Mouse (Mus musculus) stomach, embryonic 15.5 days (tissue): ENCODE measurements at regions not wholly inside any gene's neighbourhood (a gene's known extent, or its start where the extent isn't known, plus 50 kb on each side); places are given as distances from the start of the nearest gene placed in this dataset.
"Not testable (repeated sequence)": the region's sequence is repeated elsewhere in the genome, so short reads cannot be mapped to it uniquely, and the experiment has no call there.

Source experiments
- ATAC-seq: fragments of 200-750 bp; cut with Nextera tagmentation; 2 replicates; pipeline ENCODE4 v1.8.0; 2017; ENCODE audit warnings: low read depth, moderate number of reproducible peaks, moderate TSS enrichment; ENCODE audit not compliant: insufficient read depth, low FRiP score
- H3K27ac ChIP-seq: fragments of 300-500 bp; sonication (generic); 2 replicates; pipeline ENCODE4 v1.5.1; 2015; ENCODE audit warnings: mild to moderate bottlenecking, inconsistent platforms
- H3K27me3 ChIP-seq: fragments of 300-500 bp; sonication (generic); replicated peaks from 2 replicates; pipeline ENCODE4 v1.6.1; 2015; ENCODE audit warnings: inconsistent platforms
- H3K36me3 ChIP-seq: fragments of 300-500 bp; sonication (generic); 2 replicates; pipeline ENCODE4 v1.6.1; 2015; ENCODE audit warnings: inconsistent platforms
- H3K4me1 ChIP-seq: fragments of 300-500 bp; sonication (generic); 2 replicates; pipeline ENCODE4 v1.6.1; 2015; ENCODE audit warnings: inconsistent platforms
- H3K4me2 ChIP-seq: fragments of 300-500 bp; sonication (generic); 2 replicates; pipeline ENCODE4 v1.6.1; 2015; ENCODE audit warnings: mild to moderate bottlenecking, inconsistent platforms
- H3K4me3 ChIP-seq: fragments of 300-500 bp; sonication (generic); replicated peaks from 2 replicates; pipeline ENCODE4 v1.5.1; 2015; ENCODE audit warnings: inconsistent platforms
- H3K9ac ChIP-seq: fragments of 300-500 bp; sonication (generic); 2 replicates; pipeline ENCODE4 v1.6.1; 2015; ENCODE audit warnings: inconsistent platforms
- H3K9me3 ChIP-seq: fragments of 300-500 bp; sonication (generic); 2 replicates; pipeline ENCODE4 v1.6.1; 2016; ENCODE audit warnings: inconsistent platforms
- WGBS: fragments of 180-500 bp; shearing (Covaris S2); methylation state at CpG from one replicate; pipeline ENCODE4 v1.1.7; 2015; 5-methylcytosine and 5-hydroxymethylcytosine counted together

DNA sequence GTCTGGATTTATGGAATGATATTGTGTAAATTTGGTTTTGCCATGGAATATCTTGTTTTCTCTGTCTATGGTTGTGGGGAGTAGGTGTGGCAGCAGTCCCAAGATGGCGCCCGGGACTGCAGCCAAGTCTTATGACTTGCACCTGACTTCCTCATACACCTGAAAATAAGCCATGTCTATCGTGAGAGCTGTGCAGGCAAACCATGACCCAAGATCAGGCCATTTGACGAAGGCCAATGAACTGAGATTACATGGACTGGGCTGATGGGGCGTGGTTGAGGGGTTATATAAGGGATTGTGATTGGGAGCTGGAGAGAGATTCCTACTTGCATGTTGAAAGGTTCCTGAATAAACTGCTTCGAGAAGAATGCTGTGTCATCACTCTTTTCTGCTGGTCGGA, 139.5 kb downstream of the Slc6a15 start:
- WGBS: 89% methylated on average over 7 of the region's 7 CpGs
- not testable (repeated sequence) for H3K4me1 ChIP-seq, H3K36me3 ChIP-seq, H3K4me3 ChIP-seq, ATAC-seq, H3K4me2 ChIP-seq, H3K9ac ChIP-seq, H3K27ac ChIP-seq, H3K27me3 ChIP-seq, H3K9me3 ChIP-seq

DNA sequence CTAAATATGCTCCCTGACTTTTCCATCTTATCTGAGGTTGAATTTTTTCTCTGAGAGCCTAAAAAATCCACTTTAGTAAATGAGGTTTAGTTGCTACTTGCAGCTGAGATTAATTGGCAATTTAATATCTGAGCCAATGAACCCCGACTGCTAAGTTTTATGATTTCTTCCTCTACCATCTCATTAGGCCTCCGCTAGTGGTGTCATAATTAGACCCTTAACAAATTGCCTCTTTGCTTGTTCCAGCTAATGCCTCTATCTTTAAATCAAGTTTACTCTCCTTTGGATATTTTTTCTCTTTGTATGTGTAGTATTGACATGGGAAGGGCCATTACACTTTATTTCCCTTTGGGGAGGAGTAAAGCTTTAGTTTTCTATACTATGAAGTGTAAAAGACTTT, 176.9 kb downstream of the Slc6a15 start:
- 76% methylated on average over 2 of the region's 2 CpGs for WGBS
- Histone ChIP-seq H3K4me3 (no peak overlapping the region), H3K4me1 (no peaks in the 10 kb centered on the region), H3K9me3 (no peaks in the 10 kb centered on the region), H3K36me3 (no peaks in the 10 kb centered on the region), H3K27ac (no peak overlapping the region), H3K9ac (no peak overlapping the region), H3K4me2 (no peak overlapping the region), H3K27me3 (no peaks in the 10 kb centered on the region)
- no peak for ATAC-seq

- Histone ChIP-seq H3K4me1 (no peaks in the 10 kb centered on the region), H3K36me3 (no peaks in the 10 kb centered on the region), H3K27ac (no peak overlapping the region), H3K9me3 (no peaks in the 10 kb centered on the region), H3K4me3 (no peak overlapping the region), H3K27me3 (no peaks in the 10 kb centered on the region), H3K4me2 (no peak overlapping the region), H3K9ac (no peak overlapping the region)
- 83% methylated on average over 2 of the region's 2 CpGs for whole genome bisulfite sequencing
- no peak for ATAC-seq
Measured at GRCm38 (mm10) chr10:103549510-103549909, 181.9 kb downstream of the Slc6a15 start.

DNA sequence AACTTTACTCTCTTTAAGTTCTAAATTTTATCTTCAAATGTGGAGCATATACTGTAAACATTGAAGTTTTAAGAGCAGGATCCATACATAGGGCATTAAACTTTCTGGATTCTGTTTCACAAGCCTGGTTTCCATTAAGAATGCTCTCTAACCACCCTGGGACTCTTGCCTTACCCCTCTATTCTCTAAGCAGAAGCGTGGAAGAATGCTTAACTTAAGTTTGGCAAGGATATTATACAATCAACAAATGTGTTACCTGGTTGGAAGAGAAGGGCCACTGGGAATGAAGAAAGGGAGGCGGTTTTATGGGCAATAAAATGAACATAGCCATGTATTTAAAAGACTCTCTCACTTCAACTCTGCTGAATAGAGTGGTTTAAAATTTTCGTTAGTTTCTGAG, 217.5 kb downstream of the Slc6a15 start:
- Histone ChIP-seq H3K4me2 (no peak overlapping the region), H3K4me3 (no peak overlapping the region), H3K9ac (no peak overlapping the region), H3K27me3 (no peaks in the 10 kb centered on the region), H3K27ac (no peak overlapping the region), H3K36me3 (no peaks in the 10 kb centered on the region), H3K4me1 (no peaks in the 10 kb centered on the region), H3K9me3 (no peaks in the 10 kb centered on the region)
- no peak for ATAC-seq
- 64% methylated on average over 3 of the region's 3 CpGs for WGBS

DNA sequence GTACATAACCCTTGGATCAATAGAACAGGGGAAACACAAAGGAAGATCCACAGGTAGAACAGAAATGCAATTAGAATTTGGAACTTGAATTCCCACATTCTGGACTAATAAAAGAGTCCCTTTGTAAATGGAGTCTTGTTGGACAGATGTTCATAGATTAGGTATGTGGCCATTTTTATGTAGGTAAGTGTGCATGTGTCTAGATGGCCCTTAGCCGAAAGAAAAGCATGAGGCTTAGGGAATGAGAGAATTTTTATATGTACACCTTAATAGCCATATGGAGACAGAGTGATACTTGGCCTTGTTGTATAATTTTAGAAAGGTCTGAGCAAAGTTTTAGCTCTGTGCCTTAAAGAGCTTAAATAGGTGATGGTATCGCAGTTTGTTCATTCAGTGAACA, 217.9 kb downstream of the Slc6a15 start:
- H3K27ac ChIP-seq: no peak overlapping the region
- 89% methylated on average over 2 of the region's 2 CpGs for WGBS

GRCm38 (mm10) chr10:103591985-103592384, 224.4 kb downstream of the Slc6a15 start:
- H3K27ac ChIP-seq: no peak overlapping the region
- no peaks in the 10 kb centered on the region for H3K27me3 ChIP-seq
- WGBS: 86% methylated on average over 2 of the region's 2 CpGs
- H3K4me2 ChIP-seq: no peak overlapping the region
- no peaks in the 10 kb centered on the region for H3K9me3 ChIP-seq
- no peaks in the 10 kb centered on the region for H3K4me1 ChIP-seq
- ATAC-seq: no peak
- no peak overlapping the region for H3K9ac ChIP-seq
- no peak overlapping the region for H3K4me3 ChIP-seq
- H3K36me3 ChIP-seq: no peaks in the 10 kb centered on the region

More for the DNA sequence above, 217.9 kb downstream of the Slc6a15 start:
- H3K4me3 ChIP-seq: no peak overlapping the region
- no peaks in the 10 kb centered on the region for H3K4me1 ChIP-seq
- no peak for ATAC-seq
- H3K36me3 ChIP-seq: no peaks in the 10 kb centered on the region
- H3K27me3 ChIP-seq: no peaks in the 10 kb centered on the region
- H3K4me2 ChIP-seq: no peak overlapping the region
- no peak overlapping the region for H3K9ac ChIP-seq
- H3K9me3 ChIP-seq: no peaks in the 10 kb centered on the region

DNA sequence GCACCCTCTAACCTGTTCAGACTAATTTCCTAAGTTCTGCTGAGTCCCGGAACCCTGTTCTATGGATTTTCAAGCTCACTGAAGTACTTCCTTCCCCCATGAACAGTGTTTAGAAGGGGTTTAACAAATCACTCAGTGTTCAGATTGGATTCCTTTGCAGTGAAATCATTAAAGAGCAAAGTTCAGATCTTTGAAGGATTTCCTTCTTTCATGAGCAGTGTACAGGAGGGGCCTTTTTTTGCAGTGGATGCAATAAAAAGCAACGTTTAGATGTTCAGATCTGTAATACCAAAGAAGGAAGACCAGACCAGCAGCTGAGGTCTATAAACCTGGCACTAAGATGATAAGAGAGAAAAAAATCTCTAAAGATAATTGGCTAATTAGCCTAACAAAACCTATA, 273.6 kb downstream of the Slc6a15 start:
- no peaks in the 10 kb centered on the region for H3K9me3 ChIP-seq
- H3K4me1 ChIP-seq: no peaks in the 10 kb centered on the region
- no peak overlapping the region for H3K4me3 ChIP-seq
- no peak overlapping the region for H3K4me2 ChIP-seq
- WGBS: 53% methylated on average over 2 of the region's 2 CpGs
- H3K27ac ChIP-seq: no peak overlapping the region
- H3K9ac ChIP-seq: no peak overlapping the region
- H3K27me3 ChIP-seq: no peaks in the 10 kb centered on the region
- no peaks in the 10 kb centered on the region for H3K36me3 ChIP-seq
- no peak for ATAC-seq

GRCm38 (mm10) chr10:103649848-103650247, 282.3 kb downstream of the Slc6a15 start:
- H3K27me3 ChIP-seq: no peaks in the 10 kb centered on the region
- H3K4me3 ChIP-seq: no peak overlapping the region
- no peak for ATAC-seq
- no peaks in the 10 kb centered on the region for H3K4me1 ChIP-seq
- no peak overlapping the region for H3K27ac ChIP-seq
- H3K9ac ChIP-seq: no peak overlapping the region
- no peaks in the 10 kb centered on the region for H3K9me3 ChIP-seq
- no peak overlapping the region for H3K4me2 ChIP-seq
- H3K36me3 ChIP-seq: no peaks in the 10 kb centered on the region
- WGBS: 79% methylated on average over 3 of the region's 3 CpGs

DNA sequence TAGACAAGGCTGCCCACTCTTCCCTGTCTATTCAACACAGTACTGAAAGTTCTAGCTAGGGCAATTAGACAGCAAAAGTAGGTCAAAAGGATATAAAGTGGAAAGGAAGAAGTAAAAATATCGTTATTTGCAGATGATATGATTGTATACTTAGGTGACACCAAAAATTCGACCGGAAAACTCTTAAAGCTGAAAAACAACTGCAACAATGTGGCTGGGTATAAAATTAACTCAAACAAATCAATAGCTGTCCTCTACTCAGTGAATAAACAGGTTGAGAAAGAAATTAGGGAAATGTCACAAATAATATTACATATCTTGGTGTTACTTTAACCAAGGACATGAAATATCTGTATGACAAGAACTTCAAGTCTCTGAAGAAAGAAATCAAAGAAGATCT, 305.5 kb downstream of the Slc6a15 start:
- Histone ChIP-seq H3K9me3 (no peaks in the 10 kb centered on the region), H3K4me3 (no peak overlapping the region), H3K36me3 (no peaks in the 10 kb centered on the region), H3K4me1 (no peaks in the 10 kb centered on the region), H3K9ac (no peak overlapping the region), H3K4me2 (no peak overlapping the region), H3K27ac (no peak overlapping the region), H3K27me3 (no peaks in the 10 kb centered on the region)
- no peak for ATAC-seq
- 75% methylated on average over 3 of the region's 3 CpGs for WGBS

- no peak overlapping the region for H3K4me2 ChIP-seq
- no peak overlapping the region for H3K27ac ChIP-seq
- H3K4me3 ChIP-seq: no peak overlapping the region
- no peaks in the 10 kb centered on the region for H3K36me3 ChIP-seq
- H3K4me1 ChIP-seq: no peaks in the 10 kb centered on the region
- H3K9me3 ChIP-seq: no peaks in the 10 kb centered on the region
- H3K9ac ChIP-seq: no peak overlapping the region
- H3K27me3 ChIP-seq: no peaks in the 10 kb centered on the region
- 77% methylated on average over 3 of the region's 3 CpGs for WGBS
- no peak for ATAC-seq
Measured at GRCm38 (mm10) chr10:103673765-103674164, 306.2 kb downstream of the Slc6a15 start.

GRCm38 (mm10) chr10:103692682-103693081, 325.1 kb downstream of the Slc6a15 start:
- Histone ChIP-seq H3K27me3 (no peaks in the 10 kb centered on the region), H3K27ac (0 out of 2 replicates have a peak overlapping the region, but pooled peaks have one; percentile 5), H3K4me2 (no peak overlapping the region), H3K4me1 (no peaks in the 10 kb centered on the region), H3K9ac (no peak overlapping the region), H3K36me3 (no peaks in the 10 kb centered on the region), H3K9me3 (no peaks in the 10 kb centered on the region), H3K4me3 (no peak overlapping the region)
- WGBS: 29% methylated on average over 2 of the region's 2 CpGs
- no peak for ATAC-seq

GRCm38 (mm10) chr10:103715080-103715725, 347.6 kb downstream of the Slc6a15 start:
- Histone ChIP-seq H3K9me3 (no peaks in the 10 kb centered on the region), H3K4me3 (no peak overlapping the region), H3K27me3 (no peaks in the 10 kb centered on the region), H3K27ac (no peak overlapping the region), H3K4me2 (no peak overlapping the region), H3K36me3 (no peaks in the 10 kb centered on the region), H3K4me1 (no peaks in the 10 kb centered on the region), H3K9ac (no peak overlapping the region)
- no peak for ATAC-seq
- 59% methylated on average over 3 of the region's 3 CpGs for WGBS
